Mouse (Mus musculus) midbrain, embryonic 10.5 days (tissue): Measurements from ENCODE around the gene Rpp25. TPM values are rescaled to one million over a fixed set of nuclear protein-coding genes. Genes with fewer than 3 reads are reported as not detected.

ENCODE experiments used
- DNase-seq: peaks from one replicate; pipeline ENCODE4 v3.0.0-alpha.2; 2017; ENCODE audit warnings: low spot score
- H3K27ac ChIP-seq: fragments of 300-500 bp; sonication (generic); replicated peaks from 2 replicates; pipeline ENCODE4 v1.5.1; 2016; ENCODE audit warnings: mild to moderate bottlenecking
- H3K27me3 ChIP-seq: fragments of 300-500 bp; sonication (generic); 2 replicates; pipeline ENCODE4 v1.6.1; 2016; ENCODE audit warnings: low read depth, mild to moderate bottlenecking; ENCODE audit not compliant: poor library complexity, severe bottlenecking
- H3K36me3 ChIP-seq: fragments of 300-500 bp; sonication (generic); 2 replicates; pipeline ENCODE4 v1.6.1; 2016; ENCODE audit warnings: mild to moderate bottlenecking, moderate library complexity
- H3K4me1 ChIP-seq: fragments of 300-500 bp; sonication (generic); 2 replicates; pipeline ENCODE4 v1.6.1; 2016
- H3K4me3 ChIP-seq: fragments of 300-500 bp; sonication (generic); 2 replicates; pipeline ENCODE4 v1.5.1; 2016; ENCODE audit warnings: mild to moderate bottlenecking, moderate library complexity
- H3K9me3 ChIP-seq: fragments of 300-500 bp; sonication (generic); replicated peaks from 2 replicates; pipeline ENCODE4 v1.6.1; 2016; ENCODE audit warnings: mild to moderate bottlenecking
- WGBS: fragments of 180-500 bp; shearing (Covaris S2); methylation state at CpG from one replicate; pipeline ENCODE4 v1.1.7; 2016; 5-methylcytosine and 5-hydroxymethylcytosine counted together
- polyA plus RNA-seq: library from polyadenylated mRNA; unstranded; fragments of >200 nt; fragmentation: Nextera tagmentation; extraction: Ambion mirVana; gene quantifications from 2 replicates; pipeline ENCODE4 v1.2.1, GENCODE M21; 2016

Gene Rpp25
- polyA plus RNA-seq, 1 experiment from 2014 or later, result 2.5 TPM

DNA sequence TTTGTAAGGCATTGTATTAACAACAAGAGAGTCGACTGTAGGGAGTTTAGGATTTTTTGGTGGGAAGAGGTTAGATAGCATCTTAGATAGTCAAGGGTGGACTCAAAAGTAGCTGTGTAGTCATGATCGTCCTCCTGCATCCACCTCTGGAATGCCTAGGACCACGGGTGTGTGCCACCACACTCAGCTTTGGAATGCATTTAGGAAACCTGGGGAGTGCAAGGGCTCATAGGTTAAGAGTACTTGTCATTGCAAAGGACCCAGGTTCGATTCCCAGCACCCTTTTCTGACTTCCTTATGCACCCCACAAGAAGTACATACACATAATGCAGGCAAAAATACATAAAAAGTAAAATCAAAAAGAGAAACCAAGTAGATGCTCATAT, 19.0 kb downstream of the Rpp25 start:
- Histone ChIP-seq H3K4me3 (peak overlapping the region; percentile 99), H3K9me3 (no peaks in the 10 kb centered on the region), H3K4me1 (peaks cover 26% of the 10 kb centered on the region), H3K36me3 (no peaks in the 10 kb centered on the region), H3K27ac (no peak overlapping the region), H3K27me3 (no peaks in the 10 kb centered on the region)
- WGBS, result 77% methylated on average over 4 of the region's 4 CpGs
- no peak for DNase-seq

DNA sequence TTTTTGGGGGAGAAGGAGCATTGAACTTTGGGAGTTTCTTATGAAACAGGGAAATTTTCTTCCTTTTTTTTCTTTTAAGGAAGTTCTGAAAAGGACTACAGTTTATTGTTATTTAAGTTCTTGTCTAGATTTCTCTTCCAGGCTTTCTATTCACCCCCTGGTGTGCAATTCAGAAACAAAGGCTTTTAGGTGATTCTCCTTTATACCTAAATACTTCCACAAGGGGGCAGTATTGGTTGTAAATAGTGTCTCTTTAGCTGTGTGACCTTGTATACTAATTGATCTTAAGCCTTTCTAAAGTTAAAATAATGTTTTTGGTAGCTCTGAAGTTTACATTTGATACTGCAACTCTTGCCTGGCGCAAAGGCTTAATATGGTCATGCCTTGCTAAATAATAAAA, 19.9 kb downstream of the Rpp25 start:
- Histone ChIP-seq H3K4me3 (no peak overlapping the region), H3K9me3 (no peaks in the 10 kb centered on the region), H3K4me1 (peaks cover 26% of the 10 kb centered on the region), H3K27ac (no peak overlapping the region), H3K36me3 (peaks cover 3% of the 10 kb centered on the region), H3K27me3 (no peaks in the 10 kb centered on the region)
- WGBS, result 86% methylated on average over 1 of the region's 1 CpGs
- no peak for DNase-seq

GRCm38 (mm10) chr9:57524439-57524838, 20.6 kb downstream of the Rpp25 start:
- no peak for DNase-seq
- Histone ChIP-seq H3K27ac (no peak overlapping the region), H3K4me1 (peaks cover 26% of the 10 kb centered on the region)

GRCm38 (mm10) chr9:57525516-57525915, 21.7 kb downstream of the Rpp25 start:
- H3K27me3 ChIP-seq, result no peaks in the 10 kb centered on the region
- no peak overlapping the region for H3K27ac ChIP-seq
- peaks cover 23% of the 10 kb centered on the region for H3K4me1 ChIP-seq
- WGBS, result 80% methylated on average over 2 of the region's 2 CpGs
- no peak for DNase-seq
- H3K36me3 ChIP-seq, result peaks cover 20% of the 10 kb centered on the region
- H3K9me3 ChIP-seq, result no peaks in the 10 kb centered on the region
- H3K4me3 ChIP-seq, result no peak overlapping the region

More at GRCm38 (mm10) chr9:57524439-57524838, 20.6 kb downstream of the Rpp25 start:
- H3K9me3 ChIP-seq, result no peaks in the 10 kb centered on the region
- no peak overlapping the region for H3K4me3 ChIP-seq
- H3K36me3 ChIP-seq, result peaks cover 9% of the 10 kb centered on the region
- no peaks in the 10 kb centered on the region for H3K27me3 ChIP-seq

- Histone ChIP-seq H3K4me1 (peaks cover 22% of the 10 kb centered on the region), H3K27ac (no peak overlapping the region)
Measured at GRCm38 (mm10) chr9:57526435-57526834, 22.6 kb downstream of the Rpp25 start.

DNA sequence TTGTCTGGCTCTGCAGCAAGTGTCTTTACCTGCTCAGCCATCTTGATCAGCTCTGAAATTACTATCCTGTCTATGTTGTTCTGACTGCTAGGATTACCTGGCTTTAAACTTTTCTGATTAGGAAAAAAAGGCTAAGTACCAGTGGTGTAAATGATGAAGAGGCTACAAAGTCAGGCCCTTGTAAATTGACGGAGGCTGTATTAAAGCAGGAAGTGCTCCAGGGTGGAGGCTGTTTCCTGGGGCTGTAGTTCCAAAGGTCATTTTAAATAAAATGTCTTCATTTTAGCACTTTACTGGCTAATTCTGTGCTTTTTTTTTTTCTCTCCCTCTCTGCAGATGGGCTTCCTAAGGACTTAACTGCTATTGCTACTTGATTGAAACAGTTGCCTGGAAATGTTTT, 28.1 kb downstream of the Rpp25 start:
- no peaks in the 10 kb centered on the region for H3K27me3 ChIP-seq
- H3K27ac ChIP-seq, result no peak overlapping the region
- H3K36me3 ChIP-seq, result peaks cover 64% of the 10 kb centered on the region
- peaks cover 4% of the 10 kb centered on the region for H3K4me1 ChIP-seq
- WGBS, result 83% methylated on average over 1 of the region's 1 CpGs
- H3K4me3 ChIP-seq, result no peak overlapping the region
- no peaks in the 10 kb centered on the region for H3K9me3 ChIP-seq
- no peak for DNase-seq

More at GRCm38 (mm10) chr9:57526435-57526834, 22.6 kb downstream of the Rpp25 start:
- H3K36me3 ChIP-seq, result peaks cover 27% of the 10 kb centered on the region
- no peaks in the 10 kb centered on the region for H3K27me3 ChIP-seq
- DNase-seq, result no peak
- H3K9me3 ChIP-seq, result no peaks in the 10 kb centered on the region
- H3K4me3 ChIP-seq, result no peak overlapping the region

DNA sequence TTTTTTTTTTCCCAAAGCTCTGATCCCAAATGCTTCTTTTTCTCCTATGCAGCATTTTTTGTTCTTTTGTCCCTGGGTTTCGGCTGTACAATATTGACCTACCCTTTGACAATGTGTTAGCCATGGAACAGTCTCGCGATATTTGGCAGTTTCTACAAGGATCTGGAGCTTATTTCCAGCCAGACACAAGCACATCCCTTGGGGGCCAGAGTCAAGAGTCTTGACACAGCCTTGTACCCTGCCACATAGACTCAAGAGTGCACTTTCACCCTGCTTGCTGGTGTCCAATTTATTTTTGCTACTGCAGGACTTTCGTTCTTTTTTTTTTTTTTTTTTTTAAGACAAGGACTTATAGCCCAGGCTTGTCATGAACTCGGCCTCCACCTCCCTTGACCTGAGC, 32.5 kb downstream of the Rpp25 start:
- Histone ChIP-seq H3K9me3 (no peaks in the 10 kb centered on the region), H3K4me3 (peak overlapping the region; percentile 93; the same call in 1 of the 2 replicates), H3K36me3 (peaks cover 65% of the 10 kb centered on the region), H3K4me1 (peaks cover 27% of the 10 kb centered on the region), H3K27me3 (no peaks in the 10 kb centered on the region), H3K27ac (peak overlapping the region; percentile 95; the same call in 1 of the 2 replicates)
- WGBS, result 85% methylated on average over 5 of the region's 5 CpGs
- DNase-seq, result no peak

DNA sequence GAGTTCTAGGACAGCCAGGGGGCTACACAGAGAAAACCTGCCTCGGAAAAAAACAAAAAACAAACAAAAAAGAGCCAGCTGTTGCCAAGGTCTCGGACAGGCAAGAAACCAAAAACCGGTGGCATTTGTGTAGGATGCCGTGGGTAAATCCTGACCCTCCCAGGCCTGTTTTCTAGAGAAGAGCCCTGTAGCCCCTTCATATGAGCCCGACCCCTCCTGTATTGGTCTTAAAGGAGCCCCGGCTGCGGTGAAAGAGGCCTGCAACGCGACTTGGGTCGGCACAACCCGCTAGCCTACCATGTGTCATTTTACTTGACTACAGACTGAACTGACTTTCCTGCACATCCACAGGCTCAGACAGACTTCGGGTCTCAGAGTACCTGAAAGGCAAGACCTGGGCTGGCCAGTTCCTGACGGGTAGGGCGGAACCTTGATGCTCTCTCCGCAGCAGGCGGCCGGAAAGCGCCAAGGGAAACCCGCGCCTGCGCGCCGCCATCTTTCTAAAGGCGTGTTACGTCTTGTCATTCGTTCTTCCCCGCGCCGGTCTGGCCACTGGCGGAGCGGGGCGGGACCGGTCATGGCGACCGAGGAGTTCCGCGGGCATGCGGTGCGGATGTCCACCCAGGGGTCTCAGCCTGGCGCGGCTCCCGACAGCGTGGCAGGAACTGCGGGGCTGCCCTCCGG, 33.4 kb downstream of the Rpp25 start, which contains the start of gene Fam219b:
TSS of gene Fam219b (plus strand) at position 485 of the 684 bp plus-strand sequence.
- peak within 1 kb of the TSS; percentile 93 for H3K4me3 ChIP-seq
- peaks cover 65% of the 10 kb centered on the region for H3K36me3 ChIP-seq
- no peaks in the 10 kb centered on the region for H3K9me3 ChIP-seq
- H3K4me1 ChIP-seq, result peaks cover 27% of the 10 kb centered on the region
- 2% methylated on average over 45 of the region's 45 CpGs for WGBS
- DNase-seq, result peak; percentile 88
- peak within 1 kb of the TSS; percentile 95 for H3K27ac ChIP-seq
- H3K27me3 ChIP-seq, result no peaks in the 10 kb centered on the region

GRCm38 (mm10) chr9:57537728-57538181, 33.9 kb downstream of the Rpp25 start:
- Histone ChIP-seq H3K27ac (peak overlapping the region; percentile 95), H3K4me1 (peaks cover 27% of the 10 kb centered on the region), H3K27me3 (no peaks in the 10 kb centered on the region), H3K36me3 (peaks cover 65% of the 10 kb centered on the region), H3K4me3 (peak overlapping the region; percentile 93), H3K9me3 (no peaks in the 10 kb centered on the region)
- DNase-seq, result no peak
- 0% methylated on average over 24 of the region's 24 CpGs for WGBS

- peaks cover 65% of the 10 kb centered on the region for H3K36me3 ChIP-seq
- no peak for DNase-seq
Measured at GRCm38 (mm10) chr9:57539550-57539949, 35.7 kb downstream of the Rpp25 start.

GRCm38 (mm10) chr9:57541312-57541711, 37.5 kb downstream of the Rpp25 start:
- peak; percentile 44 for DNase-seq
- Histone ChIP-seq H3K27me3 (no peaks in the 10 kb centered on the region), H3K9me3 (no peaks in the 10 kb centered on the region), H3K27ac (no peak overlapping the region), H3K4me3 (no peak overlapping the region), H3K36me3 (peaks cover 78% of the 10 kb centered on the region), H3K4me1 (peaks cover 27% of the 10 kb centered on the region)
- WGBS, result 33% methylated on average over 1 of the region's 1 CpGs

More at GRCm38 (mm10) chr9:57539550-57539949, 35.7 kb downstream of the Rpp25 start:
- Histone ChIP-seq H3K4me1 (peaks cover 27% of the 10 kb centered on the region), H3K4me3 (no peak overlapping the region), H3K9me3 (no peaks in the 10 kb centered on the region), H3K27me3 (no peaks in the 10 kb centered on the region), H3K27ac (no peak overlapping the region)
- WGBS, result 95% methylated on average over 2 of the region's 2 CpGs

- no peak overlapping the region for H3K4me3 ChIP-seq
- DNase-seq, result no peak
- H3K36me3 ChIP-seq, result peaks cover 100% of the 10 kb centered on the region
- no peaks in the 10 kb centered on the region for H3K27me3 ChIP-seq
- H3K27ac ChIP-seq, result no peak overlapping the region
- peaks cover 7% of the 10 kb centered on the region for H3K4me1 ChIP-seq
- no peaks in the 10 kb centered on the region for H3K9me3 ChIP-seq
- 84% methylated on average over 3 of the region's 3 CpGs for WGBS
Measured at GRCm38 (mm10) chr9:57543951-57544350, 40.1 kb downstream of the Rpp25 start.

DNA sequence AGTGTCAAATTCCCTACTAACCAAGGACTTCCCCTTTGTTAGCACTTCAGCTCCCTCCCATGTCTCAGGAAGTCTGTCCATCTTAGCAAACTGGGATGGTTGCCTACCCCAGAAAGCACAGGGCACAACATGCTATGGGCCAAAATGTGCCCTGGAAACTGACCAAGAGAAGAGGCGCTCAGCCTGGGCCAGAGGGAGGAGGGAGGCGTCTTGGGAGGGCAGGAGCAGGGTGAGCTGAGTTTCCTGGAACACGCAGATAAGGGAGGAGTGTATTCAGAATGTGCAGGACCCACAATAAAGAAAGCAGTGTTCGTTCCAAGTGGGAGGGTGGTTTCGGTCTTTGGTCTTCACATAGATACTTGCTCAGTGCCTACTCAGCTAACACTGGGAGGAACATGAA, 43.5 kb downstream of the Rpp25 start:
- DNase-seq, result no peak
- no peaks in the 10 kb centered on the region for H3K9me3 ChIP-seq
- no peaks in the 10 kb centered on the region for H3K27me3 ChIP-seq
- H3K36me3 ChIP-seq, result peaks cover 85% of the 10 kb centered on the region
- no peak overlapping the region for H3K4me3 ChIP-seq
- WGBS, result 89% methylated on average over 5 of the region's 5 CpGs
- H3K27ac ChIP-seq, result no peak overlapping the region
- peaks cover 9% of the 10 kb centered on the region for H3K4me1 ChIP-seq
